Mouse (Mus musculus): ENCODE measurements around the gene Kcnmb1.

Kcnmb1 gene

DNA sequence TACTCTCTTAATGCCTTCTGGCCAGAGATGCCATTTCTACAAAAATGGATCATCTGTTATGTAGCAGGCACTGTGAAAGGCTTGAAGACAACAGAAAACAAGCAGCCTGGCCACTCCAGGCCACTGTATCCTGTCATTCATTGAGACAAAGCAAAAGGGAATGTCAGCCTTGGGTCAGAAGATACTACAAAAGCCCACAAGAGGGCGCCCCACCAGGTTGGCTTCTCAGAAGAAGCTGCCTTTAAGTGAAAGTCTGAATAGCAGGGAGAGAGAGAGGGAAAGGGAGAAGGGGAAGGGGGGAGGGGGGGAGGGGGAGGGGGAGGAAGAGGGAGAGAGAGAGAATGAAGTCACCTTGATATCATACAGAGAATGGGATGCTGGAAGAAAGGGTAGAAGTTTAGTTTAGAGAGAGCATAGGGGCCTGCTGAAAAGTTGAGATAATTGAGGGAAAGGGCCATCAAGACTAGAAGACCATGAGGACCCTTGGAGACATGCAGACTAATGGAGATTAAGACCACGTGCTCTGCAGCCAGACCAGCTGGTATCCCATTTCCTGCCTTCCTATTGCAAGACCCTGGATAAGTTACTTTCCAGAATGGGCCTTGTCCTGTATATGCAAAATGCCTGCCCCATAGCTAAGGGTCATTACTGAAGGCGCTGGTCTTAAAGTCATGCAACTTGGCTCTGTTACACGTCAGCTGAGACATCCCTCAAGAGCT, 18.6 kb upstream of the Kcnmb1 start:
- no peak for DNase-seq (ENCODE audit: extremely low spot score, low spot score)

DNA sequence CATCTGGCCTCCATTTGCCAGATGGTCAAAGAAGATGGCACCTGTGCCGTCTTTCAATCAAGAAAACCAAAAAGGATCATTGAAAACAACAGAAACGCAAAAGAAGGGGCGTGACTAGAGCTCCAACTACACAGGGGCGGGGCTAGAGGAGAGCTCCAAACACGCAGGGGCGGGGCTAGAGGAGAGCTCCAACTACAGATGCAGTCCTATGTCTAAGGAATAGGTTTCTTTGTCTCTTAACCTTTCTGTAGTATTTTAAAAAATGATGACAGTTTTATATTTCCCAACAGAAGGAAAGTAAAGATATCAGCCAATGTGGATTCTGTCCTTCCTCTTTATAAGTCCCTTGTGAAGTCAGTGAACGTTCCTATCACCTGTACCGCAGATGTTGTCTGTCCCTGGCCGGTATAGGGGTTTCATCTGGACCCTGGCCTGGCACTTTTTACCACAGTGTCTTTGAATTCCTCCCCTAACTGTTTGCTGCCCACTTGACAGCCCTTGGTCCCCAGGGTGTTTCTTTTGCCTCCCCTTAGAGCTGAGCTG, 18.0 kb upstream of the Kcnmb1 start:
- no peak for DNase-seq (ENCODE audit: extremely low spot score, low spot score)

- no peak for DNase-seq (ENCODE audit: extremely low spot score, low spot score)
Observed at GRCm38 (mm10) chr11:33946501-33946900, 16.3 kb upstream of the Kcnmb1 start.

- no peak for DNase-seq (ENCODE audit: extremely low spot score, low spot score)
Observed at GRCm38 (mm10) chr11:33951155-33951554, 11.7 kb upstream of the Kcnmb1 start.

DNA sequence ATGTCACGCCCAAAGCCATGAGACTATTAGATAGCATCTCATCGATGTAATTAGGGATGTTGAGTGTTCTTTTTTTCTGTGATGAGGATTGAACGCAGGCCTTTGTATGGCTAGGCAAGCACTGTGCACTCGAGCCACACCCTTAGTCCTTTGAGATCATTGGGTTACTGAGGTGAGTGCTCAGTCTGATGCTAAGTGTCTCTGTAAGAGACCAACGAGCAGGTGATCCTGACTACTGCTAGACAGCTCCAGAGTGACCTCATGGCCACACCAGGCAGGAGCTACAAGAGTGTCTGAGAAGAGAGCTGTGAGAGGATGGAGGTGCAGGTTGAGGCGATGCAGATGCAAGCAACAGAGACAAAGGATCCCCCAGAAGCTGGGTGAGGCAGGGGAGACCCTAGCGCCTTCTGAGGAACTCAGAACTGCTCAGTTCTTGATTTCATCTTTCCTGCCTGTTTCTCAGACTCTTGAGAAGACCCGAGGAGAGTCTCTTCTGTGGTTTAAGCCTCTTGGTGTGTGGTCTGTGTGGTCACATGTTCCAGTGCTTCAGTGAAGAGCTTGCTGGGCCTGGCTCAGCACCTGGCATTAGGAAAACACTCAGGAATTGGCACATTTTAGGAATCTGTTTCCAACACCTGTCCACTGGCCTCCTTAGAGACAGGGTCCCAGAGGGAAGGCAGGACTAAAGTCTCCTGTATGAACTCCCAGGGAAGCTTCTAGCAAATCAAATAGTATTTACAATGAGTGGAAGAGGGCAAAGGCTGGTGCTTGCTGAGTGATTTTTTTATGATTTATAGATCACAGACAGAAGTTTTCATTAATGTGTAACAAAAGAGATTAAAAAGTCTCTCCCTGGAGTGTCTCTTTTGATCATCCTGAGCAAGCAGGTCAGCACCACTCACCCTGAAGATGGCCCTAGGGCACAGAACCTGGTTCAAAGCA, 10.9 kb upstream of the Kcnmb1 start:
- no peak for DNase-seq (ENCODE audit: extremely low spot score, low spot score)

DNA sequence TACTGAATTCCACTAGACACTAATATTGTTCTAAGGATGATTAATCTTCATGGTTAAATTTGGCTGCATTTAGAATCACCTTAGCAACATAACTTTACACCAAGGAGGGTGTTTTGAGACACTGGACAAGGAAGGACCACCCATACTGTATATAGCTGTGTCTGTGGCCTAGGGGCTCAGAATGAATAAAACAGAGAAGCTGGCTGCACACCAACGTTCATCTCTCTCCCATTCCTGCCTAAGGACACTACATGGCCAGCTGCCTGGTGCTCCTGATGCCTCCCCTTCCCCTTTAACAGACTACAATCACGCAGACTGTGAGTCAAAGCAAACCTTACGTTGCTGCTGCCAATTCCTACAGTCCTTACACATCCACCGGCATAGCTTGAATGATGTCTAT, 6.8 kb upstream of the Kcnmb1 start:
- DNase-seq (ENCODE audit: extremely low spot score, low spot score) = no peak

DNA sequence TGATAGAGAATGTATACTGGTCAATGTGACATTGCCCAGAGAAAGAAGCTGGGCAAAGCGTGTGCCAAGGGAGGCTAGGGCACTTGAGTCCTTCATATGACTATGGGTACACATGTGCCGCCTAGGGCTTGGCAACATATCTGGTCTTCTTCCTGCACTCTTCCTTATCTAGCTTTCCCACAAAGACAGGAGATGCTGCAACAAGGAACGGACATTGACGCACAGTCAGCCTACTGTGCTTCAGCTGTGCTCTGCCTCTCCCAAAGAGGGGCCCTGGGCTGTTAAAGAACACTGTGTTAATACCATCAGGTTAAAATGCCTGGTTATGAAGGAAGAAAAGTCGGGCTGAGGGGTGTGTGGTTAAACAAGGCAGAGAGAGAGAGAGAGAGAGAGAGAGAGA, 6.2 kb upstream of the Kcnmb1 start:
- DNase-seq (ENCODE audit: extremely low spot score, low spot score) = no peak

DNA sequence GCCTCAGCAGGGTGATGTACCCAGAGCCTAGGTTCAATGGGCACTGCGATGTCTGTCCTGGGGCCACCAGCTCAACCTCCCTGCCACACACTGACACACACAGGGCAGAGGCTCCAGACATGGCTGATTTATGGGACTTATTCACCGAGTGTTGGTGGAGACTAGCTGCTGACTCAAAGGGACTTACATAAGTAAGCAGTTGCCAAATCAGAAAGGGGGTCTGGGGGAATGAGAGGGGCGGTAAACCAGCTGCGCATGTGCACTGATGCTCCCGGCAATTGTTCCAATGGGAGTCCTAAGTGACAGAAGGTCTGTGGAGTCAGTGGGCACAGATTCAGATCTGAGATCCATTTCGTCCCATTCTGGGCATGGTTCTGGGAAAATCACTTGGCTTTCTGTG, 5.2 kb upstream of the Kcnmb1 start:
- no peak for DNase-seq (ENCODE audit: extremely low spot score, low spot score)

DNA sequence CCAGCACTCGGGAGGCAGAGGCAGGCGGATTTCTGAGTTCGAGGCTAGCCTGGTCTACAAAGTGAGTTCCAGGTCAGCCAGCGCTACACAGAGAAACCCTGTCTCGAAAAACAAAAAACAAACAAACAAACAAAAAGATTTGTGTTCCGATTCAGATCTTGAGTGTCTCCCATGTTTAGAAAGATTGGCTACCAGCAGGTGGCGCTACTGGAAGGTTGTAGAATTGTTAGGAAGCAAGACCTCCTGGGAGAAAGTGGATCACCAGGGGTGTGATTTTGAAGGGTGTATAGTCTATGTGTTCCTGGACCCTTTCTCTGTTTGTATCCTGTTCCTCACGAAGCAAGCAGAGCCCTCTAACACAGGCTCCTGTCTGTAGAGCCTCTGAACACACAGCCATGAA, 4.1 kb upstream of the Kcnmb1 start:
- peak; percentile 33 for DNase-seq (ENCODE audit: extremely low spot score, low spot score)

- DNase-seq (ENCODE audit: extremely low spot score, low spot score) = no peak
Observed at GRCm38 (mm10) chr11:33962178-33962577, 635 bp upstream of the Kcnmb1 start.

GRCm38 (mm10) chr11:33965380-33965779, 2.6 kb downstream of the Kcnmb1 start:
- DNase-seq (ENCODE audit: extremely low spot score, low spot score) = no peak

GRCm38 (mm10) chr11:33967708-33968107, 4.9 kb downstream of the Kcnmb1 start:
- DNase-seq (ENCODE audit: extremely low spot score, low spot score) = no peak

DNA sequence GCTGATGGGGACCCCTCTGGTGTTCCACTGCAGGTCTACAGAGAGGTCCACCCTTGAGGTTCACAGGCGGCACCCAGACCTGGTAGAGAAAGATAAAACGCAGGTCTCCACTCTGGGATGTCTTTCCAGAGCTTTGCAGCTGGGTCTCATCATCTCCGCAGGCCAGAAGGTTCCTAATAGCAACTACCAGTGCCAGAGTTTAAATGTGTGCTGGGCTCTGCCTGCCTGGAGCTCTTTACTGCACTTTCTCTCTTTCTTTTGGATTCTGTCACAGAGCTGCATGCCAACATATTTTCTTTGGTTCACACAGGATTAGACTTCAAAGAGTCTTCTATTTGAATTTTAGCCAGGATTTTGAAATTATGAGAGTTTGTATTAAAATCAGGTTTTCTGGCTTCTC, 6.4 kb downstream of the Kcnmb1 start:
- DNase-seq (ENCODE audit: extremely low spot score, low spot score) = no peak

DNA sequence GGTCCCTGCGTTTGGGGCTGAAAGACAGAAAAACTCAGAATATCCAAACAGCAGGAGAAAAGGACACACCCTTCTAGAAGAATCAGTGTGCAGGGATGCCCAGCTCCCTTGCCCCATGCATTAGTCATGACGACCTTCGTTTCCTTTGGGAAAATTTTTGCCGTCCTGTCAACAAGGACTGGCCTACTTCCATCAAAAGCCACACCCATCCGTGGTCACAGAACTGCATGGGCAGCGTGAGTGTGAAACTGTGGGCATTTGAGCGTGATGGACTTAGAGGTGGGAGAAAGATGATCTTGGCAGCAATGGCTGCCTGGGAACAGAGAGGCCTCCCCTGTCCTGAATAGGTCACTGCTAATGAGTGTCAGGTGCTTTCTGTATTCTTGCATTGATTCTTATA, 9.3 kb downstream of the Kcnmb1 start:
- DNase-seq (ENCODE audit: extremely low spot score, low spot score) = no peak

- DNase-seq (ENCODE audit: extremely low spot score, low spot score) = no peak
Observed at GRCm38 (mm10) chr11:33974341-33975040, 11.7 kb downstream of the Kcnmb1 start.

DNA sequence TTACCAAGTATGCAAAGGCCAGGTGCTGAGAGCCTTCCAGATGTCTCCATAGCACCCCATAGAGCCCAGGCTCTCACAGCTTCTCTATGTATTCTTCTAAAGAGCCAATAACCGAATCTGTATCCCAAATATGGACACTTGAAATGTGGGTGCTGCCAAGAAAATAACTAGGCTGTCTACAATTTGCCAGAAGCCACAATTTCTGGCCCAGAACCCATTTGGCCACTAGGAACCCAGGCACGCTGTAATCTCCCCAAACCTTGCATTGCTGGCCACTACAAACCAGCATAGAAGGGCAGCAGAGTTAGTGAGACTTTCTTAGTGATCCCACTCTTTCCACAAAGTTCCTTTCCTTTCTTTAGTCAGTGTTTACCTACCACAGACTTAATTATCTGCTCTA, 12.3 kb downstream of the Kcnmb1 start:
- no peak for DNase-seq (ENCODE audit: extremely low spot score, low spot score)

- no peak for DNase-seq (ENCODE audit: extremely low spot score, low spot score)
Observed at GRCm38 (mm10) chr11:33980146-33980545, 17.3 kb downstream of the Kcnmb1 start.

GRCm38 (mm10) chr11:33986525-33986924, 23.7 kb downstream of the Kcnmb1 start:
- no peak for DNase-seq (ENCODE audit: extremely low spot score, low spot score)

DNA sequence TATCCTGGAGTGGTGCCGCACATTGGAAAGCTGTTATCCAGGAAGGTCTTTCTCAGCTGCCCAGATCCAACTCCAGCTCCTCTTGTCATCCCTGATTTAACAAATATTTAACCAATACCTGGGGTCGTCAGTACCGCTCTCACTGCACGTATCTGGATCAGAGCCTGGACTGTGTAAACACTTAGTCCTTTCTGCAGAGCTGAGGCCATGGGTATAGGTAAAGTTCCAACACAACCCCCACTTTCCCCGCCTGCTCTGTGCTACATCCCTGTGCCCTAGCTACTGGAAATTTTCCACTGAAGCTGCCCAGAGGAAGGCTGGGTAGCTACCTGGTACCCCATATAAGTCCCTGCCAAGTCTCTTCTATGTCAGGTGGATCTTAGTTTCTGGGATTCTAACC, 27.2 kb downstream of the Kcnmb1 start:
- no peak for DNase-seq (ENCODE audit: extremely low spot score, low spot score)

GRCm38 (mm10) chr11:33992938-33993337, 30.1 kb downstream of the Kcnmb1 start, which contains the start of gene Kcnip1:
Gene Kcnip1 (minus strand): TSS chr11:33993152.
- DNase-seq (ENCODE audit: extremely low spot score, low spot score) = no peak

- DNase-seq (ENCODE audit: extremely low spot score, low spot score) = no peak
Observed at GRCm38 (mm10) chr11:33993496-33993895, 30.7 kb downstream of the Kcnmb1 start.

GRCm38 (mm10) chr11:33998244-33998643, 35.4 kb downstream of the Kcnmb1 start:
- DNase-seq (ENCODE audit: extremely low spot score, low spot score) = no peak
